Mouse (Mus musculus): Measurements from ENCODE around the gene Rmi1.
A peak's percentile ranks its signal among the peaks of the same experiment; 100 is the strongest.
"Not testable (repeated sequence)": the region's sequence is repeated elsewhere in the genome, so short reads cannot be mapped to it uniquely, and the experiment has no call there.

Rmi1 gene

GRCm38 (mm10) chr13:58402003-58402743 is at the start of gene Rmi1:
TSS of gene Rmi1 (plus strand) at chr13:58402248.
- peak; percentile 99 for DNase-seq (ENCODE audit: low spot score)

DNA sequence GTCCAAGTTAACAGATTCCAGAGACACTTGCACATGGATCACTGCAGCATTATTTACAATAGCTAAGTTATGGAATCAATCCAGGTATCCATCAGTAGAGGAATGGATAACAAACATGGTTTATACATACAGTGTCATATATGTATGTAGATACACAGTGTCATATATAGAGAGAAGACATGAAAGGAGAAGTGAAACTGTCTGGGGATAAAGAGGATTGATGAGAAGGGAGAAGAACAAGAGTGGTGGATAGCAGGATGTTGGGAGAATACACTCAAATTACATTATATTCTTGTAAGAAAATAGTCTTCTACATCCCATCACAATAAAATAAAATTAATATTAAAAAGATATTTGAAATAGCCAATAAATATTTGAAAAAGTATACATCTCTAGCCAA is 49.1 kb upstream of the Rmi1 start:
- no peak for DNase-seq (ENCODE audit: low spot score)

GRCm38 (mm10) chr13:58358629-58359303 is 43.3 kb upstream of the Rmi1 start, which contains the start of gene Kif27:
TSS of gene Kif27 (minus strand) at chr13:58359122.
- DNase-seq (ENCODE audit: low spot score), result peak; percentile 54

- no peak for DNase-seq (ENCODE audit: low spot score)
Measured at GRCm38 (mm10) chr13:58359304-58359653, 42.8 kb upstream of the Rmi1 start.

- DNase-seq (ENCODE audit: low spot score), result no peak
Measured at GRCm38 (mm10) chr13:58364353-58365175, 37.5 kb upstream of the Rmi1 start.

- DNase-seq (ENCODE audit: low spot score), result not testable (repeated sequence)
Measured at GRCm38 (mm10) chr13:58365179-58365578, 36.9 kb upstream of the Rmi1 start.

- DNase-seq (ENCODE audit: low spot score), result no peak
Measured at GRCm38 (mm10) chr13:58366373-58366772, 35.7 kb upstream of the Rmi1 start.

DNA sequence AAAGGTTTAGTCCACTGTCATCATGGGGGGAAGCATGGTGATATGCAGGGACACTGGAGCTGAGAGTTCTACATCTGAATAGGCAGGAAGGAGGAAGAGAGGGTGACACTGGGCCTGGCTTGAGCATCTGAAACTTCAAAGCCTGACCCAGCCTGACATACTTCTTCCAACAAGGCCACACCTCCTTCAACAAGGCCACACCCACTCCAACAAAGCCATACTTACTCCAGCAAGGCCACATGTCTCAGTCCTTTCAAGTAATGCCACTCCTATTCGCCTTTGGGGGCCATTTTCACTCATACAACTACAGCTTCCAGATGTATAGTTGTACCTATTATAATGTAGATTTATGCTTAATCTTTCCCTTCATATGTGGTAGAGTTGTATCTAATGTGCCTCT is 34.4 kb upstream of the Rmi1 start:
- no peak for DNase-seq (ENCODE audit: low spot score)

- no peak for DNase-seq (ENCODE audit: low spot score)
Measured at GRCm38 (mm10) chr13:58368835-58369234, 33.2 kb upstream of the Rmi1 start.

GRCm38 (mm10) chr13:58372278-58373152 is 29.5 kb upstream of the Rmi1 start:
- no peak for DNase-seq (ENCODE audit: low spot score)

- DNase-seq (ENCODE audit: low spot score), result no peak
Measured at GRCm38 (mm10) chr13:58373153-58373470, 28.9 kb upstream of the Rmi1 start.

- DNase-seq (ENCODE audit: low spot score), result no peak
Measured at GRCm38 (mm10) chr13:58384371-58384770, 17.7 kb upstream of the Rmi1 start.

GRCm38 (mm10) chr13:58384779-58385546 is 17.1 kb upstream of the Rmi1 start, which contains the start of gene 2210016F16Rik:
TSS of gene 2210016F16Rik (minus strand) at chr13:58385225.
- DNase-seq (ENCODE audit: low spot score), result peak; percentile 80

DNA sequence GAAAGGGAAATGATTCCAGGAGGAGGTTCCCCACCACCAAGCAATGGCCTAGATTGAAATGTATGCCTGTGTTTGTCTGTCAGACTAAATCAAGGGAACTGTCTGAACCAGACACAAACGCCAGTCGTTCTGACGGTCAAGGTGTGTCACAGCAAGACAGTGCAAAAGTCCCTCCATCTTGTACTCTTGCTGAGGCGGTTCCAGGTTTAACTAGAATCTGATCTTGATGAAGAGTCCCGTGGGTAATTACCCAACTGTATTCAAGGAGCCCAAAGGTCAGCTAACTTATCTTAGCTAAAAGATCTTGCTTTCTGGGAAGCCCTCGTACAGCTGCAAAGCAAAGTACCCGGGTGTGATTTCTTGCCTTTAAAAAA is 16.5 kb upstream of the Rmi1 start:
- no peak for DNase-seq (ENCODE audit: low spot score)

DNA sequence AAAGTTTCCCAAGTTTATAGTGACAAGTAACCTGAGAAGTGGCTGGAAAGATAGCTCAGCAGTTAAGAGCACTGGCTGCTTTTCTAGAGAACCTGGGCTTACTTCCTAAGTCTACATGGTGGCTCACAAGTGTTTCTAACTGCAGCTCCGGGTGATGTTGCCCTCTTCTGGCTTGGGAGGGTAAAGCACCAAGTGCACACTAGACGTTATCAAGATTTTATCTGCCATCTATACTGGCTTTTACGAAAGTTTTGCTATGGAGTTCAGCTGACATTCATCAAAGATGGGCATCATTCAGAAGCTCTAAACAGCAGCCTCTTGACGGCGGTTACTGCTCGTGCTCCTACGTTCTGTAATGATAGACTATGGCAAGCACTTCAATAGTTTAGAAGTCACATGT is 14.1 kb upstream of the Rmi1 start:
- DNase-seq (ENCODE audit: low spot score), result peak; percentile 71

GRCm38 (mm10) chr13:58388379-58388778 is 13.7 kb upstream of the Rmi1 start:
- no peak for DNase-seq (ENCODE audit: low spot score)

GRCm38 (mm10) chr13:58389324-58389951 is 12.6 kb upstream of the Rmi1 start:
- no peak for DNase-seq (ENCODE audit: low spot score)

DNA sequence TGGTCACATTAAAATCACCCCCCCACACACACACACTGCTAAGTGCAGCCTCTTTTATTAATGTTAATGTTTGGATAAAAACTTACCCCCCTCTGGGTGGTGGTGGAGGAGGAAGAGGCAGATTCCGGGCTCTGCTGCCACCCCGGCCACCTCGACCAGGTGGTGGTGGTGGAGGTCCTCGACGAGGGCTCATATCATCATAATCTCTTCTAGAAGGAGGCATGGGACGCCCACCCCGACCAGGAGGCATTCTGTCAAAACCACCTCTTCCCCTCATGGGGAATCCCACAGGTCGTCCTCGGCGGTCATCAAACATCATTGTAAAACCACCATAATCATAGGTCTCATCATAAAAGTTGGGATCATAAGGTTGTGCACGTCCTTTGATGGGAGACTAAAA is 7.7 kb upstream of the Rmi1 start:
- DNase-seq (ENCODE audit: low spot score), result not testable (repeated sequence)

DNA sequence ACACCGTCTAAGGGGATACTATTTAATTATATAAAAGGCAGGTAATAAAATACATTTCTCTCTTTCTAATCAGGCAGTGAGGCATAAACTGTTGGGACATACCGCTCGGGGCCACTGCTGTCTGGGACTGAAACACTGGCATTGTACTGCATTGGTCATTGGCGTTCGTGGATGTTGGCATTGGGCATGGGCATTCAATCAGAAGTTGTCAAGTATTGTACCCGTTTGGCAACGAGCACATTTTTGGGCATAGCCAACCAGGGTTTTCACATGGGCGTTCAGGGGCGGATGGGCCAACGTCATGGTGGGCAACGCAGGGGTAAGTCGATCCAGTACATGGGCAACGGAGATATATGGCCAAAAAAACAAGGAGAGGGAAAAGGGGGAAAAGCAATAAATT is 4.4 kb upstream of the Rmi1 start:
- DNase-seq (ENCODE audit: low spot score), result no peak

DNA sequence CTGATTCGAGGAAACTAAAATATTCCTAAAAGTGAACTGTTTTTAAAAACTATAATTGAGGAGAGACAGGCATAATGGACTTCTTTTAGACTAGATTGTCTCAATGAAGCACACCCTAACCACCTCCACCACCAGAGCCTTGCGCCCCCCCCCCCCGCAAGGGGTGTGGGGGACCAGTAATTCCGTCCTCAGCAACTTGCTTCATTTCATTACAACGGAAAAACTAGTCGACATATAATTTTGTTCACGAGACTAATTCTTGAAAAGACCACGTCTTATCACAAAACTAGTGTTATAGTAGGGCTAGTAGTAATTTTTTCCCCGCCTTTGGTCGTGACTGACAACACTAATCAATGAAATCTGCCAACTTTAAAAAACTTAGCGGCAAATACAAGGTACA is 1.5 kb upstream of the Rmi1 start:
- DNase-seq (ENCODE audit: low spot score), result no peak

All from MN1 (cell line).